Mouse (Mus musculus): ENCODE data around the gene Trrap.

The Trrap gene

DNA sequence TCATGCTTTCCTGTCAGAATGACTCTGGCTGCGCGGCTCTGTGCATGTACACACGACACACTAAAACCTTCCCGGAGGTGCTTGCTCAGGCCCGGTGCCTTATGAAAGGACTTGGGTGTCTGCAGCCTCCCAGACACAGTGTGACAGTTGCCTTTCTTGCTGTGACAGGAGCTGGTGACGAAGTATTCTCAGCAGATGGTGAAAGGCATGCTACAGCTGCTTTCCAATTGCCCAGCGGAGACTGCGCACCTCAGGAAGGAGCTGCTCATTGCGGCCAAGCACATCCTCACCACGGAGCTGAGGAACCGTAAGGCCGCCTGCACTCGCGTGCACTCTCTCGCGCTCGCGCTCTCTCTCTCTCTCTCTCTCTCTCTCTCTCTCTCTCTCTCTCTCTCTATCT lies 18.9 kb downstream of the Trrap start:
- no peak for DNase-seq (ENCODE audit: low spot score)

DNA sequence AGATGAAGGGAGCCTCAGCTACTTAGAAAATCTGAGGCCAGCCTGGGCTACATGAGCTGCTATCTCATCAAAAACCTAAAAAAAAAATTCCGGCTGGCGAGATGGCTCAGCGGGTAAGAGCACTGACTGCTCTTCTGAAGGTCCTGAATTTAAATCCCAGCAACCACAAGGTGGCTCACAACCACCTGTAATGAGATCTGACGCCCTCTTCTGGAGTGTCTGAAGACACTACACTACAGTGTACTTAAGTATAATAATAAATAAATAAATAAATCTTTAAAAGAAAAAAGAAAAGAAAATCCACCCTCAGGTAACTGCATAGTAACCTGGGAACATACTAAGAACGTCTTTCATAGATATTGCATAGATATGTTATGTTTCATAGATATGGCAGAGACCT lies 25.8 kb downstream of the Trrap start:
- no peak for DNase-seq (ENCODE audit: low spot score)

- DNase-seq (ENCODE audit: low spot score), result peak; percentile 8
Measured at GRCm38 (mm10) chr5:144794687-144795086, 27.2 kb downstream of the Trrap start.

DNA sequence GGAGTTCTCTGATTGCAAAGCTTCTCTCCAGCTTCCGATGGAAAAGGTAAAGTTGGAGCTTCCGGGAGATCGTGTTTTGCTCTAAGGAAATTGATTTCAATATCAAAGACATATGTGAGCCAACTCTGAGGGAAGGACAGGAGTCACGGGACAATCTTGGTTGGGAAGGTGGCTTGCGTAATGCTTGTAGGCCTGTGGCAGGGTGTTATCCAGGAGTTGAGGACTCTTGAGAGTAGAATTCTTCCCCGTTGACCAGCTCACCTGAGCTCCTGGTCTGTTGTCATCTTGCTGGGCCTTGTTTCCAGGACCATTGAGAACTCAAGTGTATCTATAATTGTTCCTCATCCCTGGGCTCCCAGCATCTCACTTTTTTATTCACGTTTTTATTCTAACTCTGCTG lies 29.6 kb downstream of the Trrap start:
- DNase-seq (ENCODE audit: low spot score), result no peak

DNA sequence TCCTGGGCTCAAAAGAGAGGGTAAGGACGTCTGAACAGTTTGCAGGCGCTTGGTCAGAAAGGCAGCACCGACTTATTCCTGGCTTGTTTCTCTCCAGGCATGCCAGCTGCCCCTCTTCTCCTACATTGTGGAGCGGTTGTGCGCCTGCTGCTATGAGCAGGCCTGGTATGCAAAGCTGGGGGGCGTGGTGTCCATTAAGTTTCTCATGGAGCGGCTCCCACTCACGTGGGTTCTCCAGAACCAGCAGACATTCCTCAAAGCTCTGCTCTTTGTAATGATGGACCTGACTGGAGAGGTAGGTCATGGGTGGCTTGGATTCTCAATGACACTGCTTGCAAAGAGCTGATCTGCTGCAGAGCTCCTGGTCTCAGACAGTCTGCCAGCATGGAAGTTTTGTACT lies 35.5 kb downstream of the Trrap start:
- DNase-seq (ENCODE audit: low spot score), result no peak

- no peak for DNase-seq (ENCODE audit: low spot score)
Measured at GRCm38 (mm10) chr5:144804181-144804580, 36.6 kb downstream of the Trrap start.

DNA sequence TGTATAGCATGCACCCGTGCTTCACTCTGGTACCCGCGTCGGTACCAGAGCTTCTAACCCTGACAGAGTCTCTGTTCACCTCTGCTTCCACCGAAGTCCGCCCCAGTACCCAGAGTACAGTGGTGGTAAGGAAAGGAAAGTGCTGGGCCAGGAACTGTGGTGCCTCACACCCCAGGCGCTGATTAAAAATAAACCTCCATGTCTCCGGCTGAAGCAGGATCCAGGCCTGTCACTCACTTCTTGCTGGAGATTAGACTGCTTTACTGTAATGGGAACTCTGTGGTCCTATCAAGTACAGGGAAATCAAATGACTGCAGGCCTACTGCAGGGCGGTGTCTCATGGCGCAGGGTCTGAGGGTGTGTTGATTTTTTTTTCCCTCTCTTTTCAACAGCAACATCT lies 39.4 kb downstream of the Trrap start:
- no peak for DNase-seq (ENCODE audit: low spot score)

GRCm38 (mm10) chr5:144828365-144829102 lies 61.0 kb downstream of the Trrap start:
- DNase-seq (ENCODE audit: low spot score), result no peak

- no peak for DNase-seq (ENCODE audit: low spot score)
Measured at GRCm38 (mm10) chr5:144829631-144830030, 62.1 kb downstream of the Trrap start.

DNA sequence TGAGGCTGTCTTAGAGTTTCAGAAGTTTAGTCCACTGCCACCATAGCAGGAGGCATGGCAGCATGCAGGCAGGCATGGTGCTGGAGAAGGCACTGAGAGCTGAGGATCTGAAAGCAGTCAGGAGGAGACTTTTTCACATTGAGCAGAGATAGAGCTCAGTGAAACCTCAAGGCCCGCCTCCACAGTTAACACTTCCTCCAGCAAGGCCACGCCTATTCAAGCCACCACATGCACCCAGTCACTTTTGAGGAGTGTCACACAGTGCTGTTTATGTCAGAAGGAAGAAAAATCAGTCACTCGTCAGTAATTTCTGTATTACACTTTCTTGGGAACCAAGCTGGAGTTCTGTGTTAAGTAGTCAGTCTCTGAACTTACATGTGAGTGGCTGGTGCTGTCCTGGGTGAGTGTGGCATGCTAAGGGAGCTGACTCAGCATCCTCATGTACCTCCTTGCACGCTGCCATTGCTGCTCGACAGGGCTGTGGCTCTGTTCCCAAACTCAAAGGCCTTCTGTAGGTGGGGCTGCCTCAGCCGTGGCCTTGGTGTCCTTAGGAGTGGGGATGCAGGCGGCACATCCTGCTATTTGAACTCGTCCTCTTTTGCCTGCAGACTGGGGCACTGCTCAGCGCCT lies 64.4 kb downstream of the Trrap start:
- no peak for DNase-seq (ENCODE audit: low spot score)

- DNase-seq (ENCODE audit: low spot score), result no peak
Measured at GRCm38 (mm10) chr5:144836100-144836499, 68.6 kb downstream of the Trrap start.

DNA sequence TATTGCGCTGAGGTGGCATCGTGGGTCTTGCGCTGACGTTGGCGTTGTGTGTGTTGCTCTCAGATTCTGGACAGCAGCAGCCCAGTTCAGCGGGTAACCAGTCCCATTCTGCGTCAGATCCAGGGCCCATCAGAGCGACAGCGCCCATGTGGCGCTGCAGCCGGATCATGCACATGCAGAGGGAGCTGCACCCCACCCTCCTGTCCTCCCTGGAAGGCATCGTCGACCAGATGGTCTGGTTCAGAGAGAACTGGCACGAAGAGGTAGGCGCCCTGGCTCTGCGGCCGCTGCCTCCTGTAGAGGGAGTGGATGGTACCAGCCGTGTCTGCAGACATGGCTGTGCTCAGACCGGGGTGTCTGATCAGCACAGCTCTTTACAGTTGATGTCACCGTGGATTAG lies 77.8 kb downstream of the Trrap start:
- DNase-seq (ENCODE audit: low spot score), result no peak

GRCm38 (mm10) chr5:144848735-144849134 lies 81.2 kb downstream of the Trrap start:
- DNase-seq (ENCODE audit: low spot score), result no peak

DNA sequence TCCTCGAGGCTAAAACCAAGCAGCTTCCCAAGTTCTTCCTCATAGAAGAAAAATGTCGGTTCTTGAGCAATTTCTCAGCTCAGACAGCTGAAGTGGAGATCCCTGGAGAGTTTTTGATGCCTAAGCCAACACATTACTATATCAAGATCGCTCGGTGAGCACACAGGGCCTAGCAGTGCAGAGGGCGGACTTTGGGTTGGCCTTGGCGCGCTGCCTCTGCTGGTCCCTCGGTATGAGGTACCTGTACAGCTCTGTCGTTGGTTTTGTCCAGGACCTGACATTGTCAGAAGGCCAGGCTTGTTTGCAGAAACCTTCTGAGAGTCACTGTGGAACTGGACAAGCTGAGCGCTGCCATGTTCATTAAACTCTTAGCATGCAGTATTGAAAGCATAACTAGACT lies 82.4 kb downstream of the Trrap start:
- no peak for DNase-seq (ENCODE audit: low spot score)

GRCm38 (mm10) chr5:144851820-144852219 lies 84.3 kb downstream of the Trrap start:
- DNase-seq (ENCODE audit: low spot score), result no peak

DNA sequence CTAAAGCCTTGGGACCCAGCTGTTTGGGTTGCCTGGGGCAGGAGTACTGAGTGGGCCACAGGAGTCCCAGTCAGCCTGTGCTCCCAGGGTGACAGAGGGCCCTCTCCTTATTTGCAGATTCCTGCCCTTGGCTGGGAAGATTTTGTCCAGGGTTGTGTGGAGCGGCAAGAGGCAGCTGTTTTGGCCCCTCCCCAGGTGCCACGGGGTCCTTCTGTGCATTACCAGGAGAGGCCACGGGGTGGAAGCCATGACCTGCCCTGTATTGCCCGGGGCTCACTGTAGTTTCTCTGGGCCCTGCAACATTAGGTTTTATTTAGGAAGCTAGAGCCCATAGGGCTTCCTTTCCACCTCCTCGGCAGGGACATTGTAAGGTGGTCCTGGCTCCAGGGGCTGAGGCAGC lies 86.4 kb downstream of the Trrap start:
- DNase-seq (ENCODE audit: low spot score), result no peak

DNA sequence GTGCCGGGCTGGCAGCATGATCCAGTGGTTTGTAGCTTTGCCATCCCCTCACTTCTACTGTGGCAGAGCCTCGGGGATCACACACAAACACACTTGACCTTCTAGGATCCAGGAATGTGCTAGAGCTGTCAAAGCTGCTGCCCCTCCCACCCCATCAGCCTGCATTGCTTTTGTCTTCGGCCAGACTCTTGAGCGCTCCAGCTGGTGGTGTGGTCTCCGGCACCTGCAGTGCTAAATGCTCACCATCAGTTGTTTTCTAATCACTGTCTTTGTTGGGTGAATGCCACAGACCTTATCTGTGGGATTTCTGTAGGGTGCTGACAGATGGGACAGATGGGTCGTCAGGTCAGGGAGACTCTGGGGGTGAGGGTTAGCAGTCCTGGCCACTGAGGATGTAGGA lies 88.4 kb downstream of the Trrap start:
- no peak for DNase-seq (ENCODE audit: low spot score)

- DNase-seq (ENCODE audit: low spot score), result no peak
Measured at GRCm38 (mm10) chr5:144858527-144858926, 91.0 kb downstream of the Trrap start.

DNA sequence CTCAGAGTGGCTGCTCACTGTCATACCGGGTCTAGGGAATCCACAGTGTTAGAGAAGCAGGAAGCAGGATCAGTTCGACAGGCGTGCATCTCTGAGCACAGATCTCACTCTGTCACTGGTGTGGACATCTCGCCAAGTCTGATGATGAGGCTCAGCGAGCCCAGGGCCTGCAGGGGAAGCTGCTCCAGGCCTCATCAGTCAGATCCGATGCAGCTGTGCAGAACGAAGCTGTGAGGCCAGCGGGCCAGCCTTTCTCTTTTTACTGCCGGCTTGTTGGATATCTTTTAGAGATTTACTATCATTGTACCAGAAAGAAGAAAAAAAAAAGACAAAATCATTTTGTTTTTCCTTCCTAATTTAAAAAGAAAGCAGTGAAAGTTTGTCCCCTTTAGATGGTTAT lies 91.8 kb downstream of the Trrap start:
- no peak for DNase-seq (ENCODE audit: low spot score)

DNA sequence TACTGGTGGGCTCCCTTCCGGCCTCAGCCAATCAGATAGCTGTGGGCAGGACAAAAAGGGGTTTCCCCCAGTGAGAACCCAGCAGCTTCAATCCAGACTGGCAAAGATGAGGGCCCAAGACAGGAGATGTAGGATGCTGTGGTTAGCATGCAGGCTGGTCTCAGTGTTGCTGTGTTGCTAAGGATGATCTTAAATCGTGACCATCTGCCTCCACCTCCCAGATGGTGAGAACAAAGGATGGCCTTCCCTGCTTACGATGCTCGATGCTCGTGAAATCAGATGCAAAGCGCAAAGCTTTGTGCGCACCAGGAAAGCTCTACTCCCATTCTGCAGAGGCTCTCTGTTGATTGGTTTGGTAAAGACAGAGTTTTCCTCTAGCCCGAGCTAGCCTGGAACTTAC lies 93.4 kb downstream of the Trrap start:
- DNase-seq (ENCODE audit: low spot score), result no peak

- no peak for DNase-seq (ENCODE audit: low spot score)
Measured at GRCm38 (mm10) chr5:144866923-144867322, 99.4 kb downstream of the Trrap start.

- DNase-seq (ENCODE audit: low spot score), result no peak
Measured at GRCm38 (mm10) chr5:144869466-144869865, 101.9 kb downstream of the Trrap start.

DNA sequence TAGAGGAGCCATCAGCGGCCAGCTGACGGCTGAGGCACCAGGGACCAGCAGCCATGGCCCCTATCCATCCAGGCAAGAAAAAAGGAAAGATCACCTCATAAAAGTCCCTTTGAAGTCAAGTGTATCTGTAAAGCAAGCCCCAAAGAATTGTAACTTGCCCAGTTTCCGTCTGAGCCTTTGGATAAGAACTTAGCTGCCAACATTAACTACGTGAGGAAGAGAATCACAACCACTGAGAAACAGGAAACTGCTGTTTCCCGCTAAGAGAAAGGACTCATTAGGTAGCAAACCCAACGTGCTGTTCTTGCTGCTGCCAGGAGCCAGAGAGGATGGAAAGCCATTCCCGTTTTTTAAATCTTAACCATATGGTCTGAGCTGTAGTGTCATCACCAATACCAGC lies 103.2 kb downstream of the Trrap start:
- DNase-seq (ENCODE audit: low spot score), result no peak

DNA sequence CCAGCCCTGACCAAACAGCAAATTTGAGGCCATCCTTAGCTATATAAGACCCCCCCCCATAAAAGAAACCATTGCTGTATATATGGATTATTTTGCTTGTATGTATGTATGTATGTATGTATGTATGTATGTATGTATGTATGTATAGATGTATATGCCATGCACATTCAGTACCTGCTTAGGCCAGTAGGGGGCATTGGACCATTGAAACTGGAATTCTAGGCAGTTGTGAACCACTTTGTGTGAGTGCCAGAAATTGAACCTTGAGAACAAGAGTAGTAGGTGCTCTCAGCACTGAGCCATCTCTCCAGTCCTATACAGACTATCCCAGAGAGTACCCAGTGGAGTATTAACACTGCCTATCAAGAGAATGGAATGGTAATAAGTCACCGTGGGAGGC lies 104.2 kb downstream of the Trrap start:
- DNase-seq (ENCODE audit: low spot score), result no peak

All from urinary bladder, postnatal 25 days (tissue).